Mouse (Mus musculus): ENCODE results near the gene Sbno2.

Sbno2 gene

DNA sequence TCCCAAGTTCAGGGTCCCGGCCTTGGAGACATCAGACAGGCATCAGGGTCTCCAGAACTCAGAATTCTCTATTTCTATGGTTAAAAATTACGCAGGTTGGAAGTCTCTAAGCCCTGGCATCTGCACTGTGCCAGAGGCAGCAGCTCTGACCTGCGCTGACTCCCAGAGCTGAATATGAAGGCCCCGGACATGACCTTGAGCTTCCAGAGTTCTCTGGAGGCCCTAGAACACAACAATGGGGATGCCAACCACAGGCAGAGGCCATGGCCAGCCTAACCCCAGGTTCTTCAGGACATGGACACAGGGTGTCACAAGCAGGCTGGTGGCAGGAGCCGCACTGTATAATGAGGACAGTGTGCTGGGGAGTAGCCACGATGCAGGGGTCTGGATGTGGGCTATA is 11.3 kb downstream of the Sbno2 start:
- CTCF ChIA-PET = no interaction called here

DNA sequence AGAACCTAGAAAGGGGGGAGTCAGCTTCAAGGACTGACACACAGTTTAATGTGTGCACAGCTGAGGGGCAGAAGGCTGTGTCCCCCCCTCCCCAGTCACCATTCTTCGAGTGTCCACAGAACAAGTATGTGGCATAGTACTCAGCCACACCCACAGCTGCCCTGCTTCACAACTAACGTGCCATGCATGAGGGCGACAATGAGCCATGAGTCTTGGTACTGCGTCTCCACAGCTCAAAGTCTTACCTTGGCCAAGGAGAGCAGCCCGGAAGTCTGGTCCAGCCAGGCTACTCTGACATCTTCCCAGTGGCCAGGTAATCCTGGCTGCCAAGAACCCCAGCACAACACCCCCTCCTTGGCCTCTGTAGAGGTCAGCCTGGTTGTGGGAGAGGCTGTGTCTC is 12.7 kb downstream of the Sbno2 start:
- CTCF ChIA-PET = no interaction called here

DNA sequence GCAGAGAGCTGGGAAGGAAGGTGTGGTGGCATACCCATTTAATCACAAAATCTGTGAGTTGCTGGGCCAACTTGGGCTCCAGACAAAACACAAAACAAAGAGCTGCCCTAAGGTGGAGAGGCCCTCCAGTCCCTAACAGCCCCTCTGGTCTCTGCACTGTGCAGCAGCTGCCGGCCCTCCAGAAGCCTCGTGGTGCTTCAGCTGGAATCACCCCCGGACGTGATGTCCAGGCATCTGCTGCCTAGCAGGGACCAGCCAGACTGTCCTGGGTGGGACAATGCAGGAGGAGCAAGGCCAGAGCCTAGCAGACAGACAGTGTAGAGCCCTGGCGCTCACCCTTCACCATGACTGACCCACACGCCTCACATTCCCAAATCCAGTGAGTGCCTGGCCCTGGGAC is 13.8 kb downstream of the Sbno2 start:
- CTCF ChIA-PET = no interaction called here

DNA sequence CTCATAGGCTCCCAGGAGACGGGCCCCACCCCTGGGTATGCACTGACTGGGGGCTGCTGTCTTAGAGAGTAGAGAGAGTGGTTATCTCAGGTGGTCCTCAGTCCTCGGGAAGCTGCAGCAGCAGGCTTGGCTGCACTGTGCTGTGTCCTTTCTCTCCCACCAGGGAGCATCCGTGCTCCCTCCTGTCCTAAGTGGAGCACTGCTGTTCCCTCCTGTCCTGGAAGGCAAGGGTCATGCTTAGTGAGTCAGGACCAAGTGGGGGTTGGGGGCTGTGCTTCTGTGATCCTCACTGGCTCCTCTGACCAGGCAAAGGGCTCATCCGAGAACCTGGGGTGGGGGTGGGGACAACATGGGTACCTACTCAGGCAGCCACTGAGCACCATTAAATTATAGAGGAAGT is 16.2 kb downstream of the Sbno2 start:
- CTCF ChIA-PET = no interaction called here

DNA sequence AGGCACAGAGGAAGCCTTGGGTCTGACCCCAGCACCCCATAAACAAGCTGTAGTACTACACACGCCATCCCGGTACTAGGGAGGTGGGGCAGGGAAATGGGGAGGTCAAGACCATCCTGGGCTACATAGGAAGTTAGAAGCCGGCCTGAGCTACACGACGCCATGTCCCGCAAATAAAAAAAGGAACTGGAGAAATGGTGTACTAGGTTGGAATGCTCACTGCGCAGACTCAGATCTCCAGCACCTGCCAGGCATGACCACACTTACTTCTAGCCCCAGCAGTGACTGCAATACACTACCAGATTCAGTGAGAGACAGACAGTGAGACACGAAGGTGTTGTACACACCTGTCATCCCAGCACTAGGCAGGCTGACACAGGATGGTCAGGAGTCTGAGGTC is 17.9 kb downstream of the Sbno2 start:
- CTCF ChIA-PET = no interaction called here

DNA sequence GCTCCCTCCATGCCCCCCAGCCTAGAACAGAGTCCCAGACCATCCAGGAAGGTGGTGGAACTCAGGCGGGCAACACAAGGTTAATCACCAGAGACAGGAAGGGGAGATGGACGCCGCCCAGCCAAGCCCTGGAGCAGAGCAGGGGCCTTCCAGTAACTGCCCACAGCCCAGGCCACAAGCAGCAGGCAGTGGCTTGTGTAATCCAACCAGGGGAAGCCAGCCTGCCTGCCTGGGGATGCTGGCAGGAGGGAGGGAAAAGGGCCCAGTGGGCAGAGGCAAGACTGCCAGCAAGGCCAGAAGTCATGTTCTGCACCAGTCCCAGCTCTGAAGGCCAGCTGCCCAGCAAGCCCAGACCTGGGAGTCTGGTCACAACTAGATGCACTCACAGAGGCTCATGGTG is 18.5 kb downstream of the Sbno2 start:
- CTCF ChIA-PET = no interaction called here

DNA sequence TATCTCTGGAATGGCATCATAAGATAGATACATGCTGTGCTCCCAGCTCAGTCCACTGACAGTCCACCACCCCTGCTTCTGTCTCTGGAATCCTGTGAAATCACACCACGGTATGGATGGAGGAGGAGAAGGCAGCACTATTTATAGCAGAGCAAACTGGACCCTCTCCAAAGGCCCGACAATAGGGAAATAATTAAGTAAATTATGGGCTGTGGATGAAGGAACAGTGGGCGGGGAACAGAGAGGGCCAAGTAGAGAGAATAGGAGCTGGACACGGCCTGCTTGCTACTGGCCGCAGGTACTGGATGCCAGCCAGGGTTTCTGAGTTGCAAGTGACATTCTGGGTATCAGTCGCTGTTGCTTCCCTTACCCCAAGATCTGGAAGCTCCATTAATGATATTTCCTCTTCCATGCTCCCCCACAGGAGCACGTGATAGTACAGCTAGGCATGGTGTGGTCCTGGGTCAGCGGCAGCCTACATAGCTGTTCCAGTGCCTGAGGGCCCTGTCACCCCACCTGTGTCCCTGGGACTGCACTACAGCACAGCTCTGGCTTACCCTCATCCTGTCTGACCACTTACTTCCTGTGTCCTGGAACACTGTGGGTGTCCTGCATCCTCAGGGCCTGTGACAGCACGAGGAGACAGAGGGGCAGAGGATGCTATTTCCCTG is 20.4 kb downstream of the Sbno2 start:
- CTCF ChIA-PET = no interaction called here

DNA sequence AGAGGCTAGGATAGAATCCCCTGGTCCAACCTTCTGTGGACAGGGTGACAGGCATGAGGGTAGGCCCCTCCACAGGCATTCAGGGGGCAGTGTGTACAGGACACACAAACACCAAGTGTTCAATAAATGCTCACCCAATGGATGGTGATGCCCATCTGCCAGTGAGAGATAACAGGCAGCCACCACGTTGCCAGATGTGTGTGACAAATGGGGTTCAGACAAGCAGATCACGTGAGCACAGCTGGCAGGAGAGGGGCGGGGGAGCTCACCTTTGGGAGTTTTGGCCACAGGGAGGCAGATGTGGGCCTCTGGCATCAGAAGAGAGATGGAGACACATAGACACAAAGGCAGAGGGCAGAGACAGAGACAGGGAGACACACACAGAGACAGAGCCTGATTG is 24.3 kb downstream of the Sbno2 start:
- CTCF ChIA-PET = no interaction called here

DNA sequence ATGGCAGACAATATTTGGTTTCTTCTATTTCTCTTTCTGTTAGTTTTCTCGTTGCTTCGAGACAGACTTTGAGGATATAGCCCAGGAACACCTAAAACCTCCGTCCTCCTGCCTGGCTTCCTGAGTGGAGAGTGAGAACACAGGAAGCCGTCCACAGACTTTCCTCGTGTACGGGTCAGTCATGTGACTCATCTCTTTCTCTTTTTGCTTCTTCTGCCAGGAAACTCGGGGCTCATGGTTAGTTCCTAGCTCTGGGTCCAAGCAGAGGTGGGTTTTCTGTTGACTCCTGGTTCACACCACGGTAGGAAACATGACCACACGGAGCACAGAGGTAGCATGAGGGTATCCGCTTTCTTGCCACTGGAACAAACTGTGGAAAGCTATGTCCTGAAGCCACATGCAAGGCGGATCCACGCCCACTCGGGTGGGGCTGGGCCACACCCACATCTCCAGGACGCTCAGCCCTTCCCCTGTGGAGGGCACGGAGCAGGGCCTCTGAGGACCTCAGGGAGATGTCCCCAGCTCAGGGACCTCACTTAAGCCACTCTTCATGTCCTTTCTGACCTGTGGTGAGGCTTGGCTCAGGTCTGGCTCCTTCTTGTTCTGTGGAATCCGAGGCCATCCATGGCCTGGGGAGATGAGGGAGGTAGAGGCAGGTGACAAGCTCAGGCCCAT is 24.8 kb downstream of the Sbno2 start:
- CTCF ChIA-PET = interaction anchor here (0.5 kb wide), 1 partner anchor 12 kb away, joined by 3 read pairs; no protein-coding TSS in a partner anchor

DNA sequence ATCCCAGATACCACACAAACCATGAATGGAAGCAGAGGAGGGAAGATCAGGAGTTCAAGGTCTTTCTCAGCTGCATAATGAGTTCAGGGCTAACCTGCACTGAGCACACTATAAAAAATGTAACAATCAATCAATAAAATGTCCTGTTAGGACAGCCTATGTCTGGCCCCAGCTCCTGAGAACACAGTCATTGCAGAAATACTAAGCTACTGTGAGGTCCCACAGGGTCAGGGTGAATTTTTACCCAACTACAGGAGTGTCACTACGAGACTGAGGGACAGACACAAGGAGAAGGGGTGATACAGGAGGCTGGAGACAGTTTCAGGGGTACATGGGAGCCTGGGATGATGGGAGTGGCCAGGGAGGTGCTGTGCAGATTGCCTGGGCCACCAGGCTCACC is 27.0 kb downstream of the Sbno2 start:
- CTCF ChIA-PET = interaction anchor here (0.7 kb wide), 1 partner anchor 19 kb away, joined by 3 read pairs; no protein-coding TSS in a partner anchor

DNA sequence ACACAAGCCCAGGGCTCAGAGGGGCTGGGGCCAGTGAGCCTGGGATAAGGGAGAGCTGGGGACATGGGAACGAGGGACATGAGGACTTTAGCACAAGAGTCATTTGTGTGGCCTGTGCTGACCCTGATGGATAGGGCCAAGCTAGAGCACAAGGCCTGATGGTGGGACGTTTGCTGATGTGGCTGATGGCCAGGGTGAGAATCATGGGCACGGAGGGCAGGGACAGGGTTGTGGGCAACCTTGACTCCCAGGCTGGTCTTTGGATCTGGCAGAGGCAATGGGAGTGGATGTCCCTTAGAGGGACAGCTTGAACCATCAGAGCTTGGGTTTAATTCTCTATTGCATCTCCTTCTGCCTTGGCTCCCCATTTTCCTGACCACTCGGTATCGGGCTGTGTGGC is 28.1 kb downstream of the Sbno2 start:
- CTCF ChIA-PET = interaction anchor here (0.7 kb wide), 1 partner anchor 24 kb away, joined by 3 read pairs; no protein-coding TSS in a partner anchor

DNA sequence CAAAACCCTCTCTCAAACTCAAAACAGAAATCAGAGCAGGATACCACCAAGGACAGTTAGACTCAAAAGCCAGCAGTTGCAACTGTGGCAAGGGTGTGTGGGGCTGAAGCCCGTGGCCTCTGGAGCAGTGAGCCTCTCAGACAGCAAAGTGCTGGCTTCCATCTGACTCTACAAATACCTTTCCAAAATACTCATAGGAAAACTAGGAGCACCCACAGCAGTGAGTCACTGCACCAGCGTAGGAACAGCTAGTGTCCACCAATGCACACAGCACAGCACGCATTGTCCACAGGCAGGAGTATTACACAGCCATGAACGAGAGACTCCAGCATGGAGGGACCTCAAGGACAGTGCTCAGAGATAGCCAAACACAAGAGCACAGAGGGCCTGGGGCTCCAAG is 29.0 kb downstream of the Sbno2 start:
- CTCF ChIA-PET = interaction anchor here (0.6 kb wide), 1 partner anchor 96 kb away, joined by 6 read pairs; the partner anchor contains the start of gene 1600002K03Rik

DNA sequence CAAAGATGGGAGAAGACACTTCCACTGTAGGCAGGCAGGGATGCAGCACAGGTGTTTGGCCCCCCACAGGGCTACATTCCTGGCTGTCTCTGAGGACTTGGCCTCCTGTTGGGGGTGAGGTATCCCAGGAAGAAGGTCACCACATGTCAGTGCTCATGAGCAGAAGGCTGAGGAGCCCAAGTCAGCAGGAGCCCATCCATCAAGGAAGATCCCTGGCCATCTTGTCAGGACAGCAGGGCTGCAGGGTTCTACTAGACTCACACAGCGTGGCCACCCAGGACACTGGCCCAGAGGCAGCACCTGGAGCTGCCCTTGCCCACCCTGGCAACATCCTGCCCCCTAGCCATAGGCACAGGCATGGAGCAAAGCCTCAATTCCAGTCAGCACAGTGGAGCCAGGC is 29.4 kb downstream of the Sbno2 start:
- CTCF ChIA-PET = no interaction called here

DNA sequence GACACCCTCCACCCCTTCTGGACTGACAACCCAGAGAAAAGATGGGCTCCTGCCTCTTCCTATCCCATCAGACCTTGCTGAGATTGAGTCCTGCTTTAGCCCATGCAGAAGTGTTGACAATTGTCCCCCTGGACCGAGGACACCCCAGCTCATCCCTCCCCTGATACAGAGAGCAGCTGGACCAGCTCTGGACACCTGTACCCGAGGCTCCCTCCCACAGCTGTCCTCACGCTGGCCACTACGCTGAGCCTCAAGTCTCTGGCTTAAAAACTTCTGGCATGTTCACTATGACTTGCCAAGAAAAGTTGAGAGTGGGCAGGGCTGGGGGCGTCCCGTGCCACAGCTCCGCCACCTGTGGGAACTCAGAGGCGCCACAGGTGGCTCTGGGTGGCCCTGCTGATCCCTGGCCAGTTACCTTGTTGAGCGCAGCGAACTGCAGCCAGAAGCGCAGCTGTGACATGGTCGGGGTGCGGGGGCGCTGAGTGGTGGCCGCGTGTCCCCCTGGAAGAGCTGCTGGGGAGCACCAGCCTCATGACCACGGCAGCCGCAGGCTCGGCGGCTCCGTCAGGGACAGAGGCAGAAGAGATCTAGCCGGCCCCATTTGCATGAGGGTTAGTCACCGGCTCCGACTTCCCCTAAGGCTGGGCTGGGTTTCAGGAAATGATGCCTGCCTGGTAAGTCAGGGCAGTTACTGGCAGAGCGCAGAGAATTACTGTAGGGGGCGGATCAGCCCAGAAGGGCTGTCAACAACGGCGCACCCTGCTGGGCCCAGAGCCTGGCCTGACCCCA is 30.4 kb downstream of the Sbno2 start:
- CTCF ChIA-PET = interaction anchor here (0.6 kb wide), 1 partner anchor 83 kb away, joined by 5 read pairs; no protein-coding TSS in a partner anchor

DNA sequence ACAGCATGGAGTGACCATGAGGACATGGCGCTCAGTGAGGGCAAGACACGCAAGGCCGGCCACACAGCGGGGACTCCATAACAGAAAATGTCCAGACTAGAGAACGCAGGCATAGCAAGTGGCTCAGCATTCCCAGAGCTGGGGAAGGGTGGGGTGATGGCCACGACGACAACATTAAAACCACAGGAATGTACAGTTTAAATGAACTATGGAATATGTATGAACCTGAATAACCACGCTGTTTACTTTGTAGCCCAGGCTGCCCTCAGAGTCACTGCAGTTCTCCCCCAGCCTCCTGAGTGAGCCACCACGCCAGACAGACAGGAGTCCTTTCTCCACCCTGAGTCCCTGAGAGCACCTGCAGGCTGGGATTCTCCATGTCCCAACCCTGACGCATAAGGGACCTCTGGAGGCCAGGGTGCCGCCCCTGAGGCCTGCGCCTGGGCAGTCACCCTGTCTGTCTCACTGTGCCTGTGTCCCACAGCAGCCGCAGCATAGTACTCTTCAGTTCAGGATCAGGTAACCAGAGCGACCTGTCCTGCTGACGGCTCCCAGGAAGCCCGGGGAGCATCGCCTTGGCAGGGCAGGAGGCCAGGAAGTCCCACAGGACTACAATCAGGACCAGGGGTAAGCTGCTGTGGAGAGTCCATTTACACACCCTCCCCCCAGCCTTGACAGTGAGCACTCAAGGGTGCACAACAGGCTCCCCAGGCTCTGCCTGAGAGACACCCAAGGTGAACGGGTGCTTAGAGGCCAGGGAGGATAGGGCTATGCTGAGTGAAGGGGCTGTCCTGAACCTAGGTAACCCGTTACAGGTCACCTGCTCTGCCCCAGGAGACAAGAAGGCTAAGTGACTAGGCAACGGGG is 32.5 kb downstream of the Sbno2 start:
- CTCF ChIA-PET = interaction anchor here (1.0 kb wide), 1 partner anchor 33 kb away, joined by 5 read pairs; the partner anchor contains the start of gene Sbno2

DNA sequence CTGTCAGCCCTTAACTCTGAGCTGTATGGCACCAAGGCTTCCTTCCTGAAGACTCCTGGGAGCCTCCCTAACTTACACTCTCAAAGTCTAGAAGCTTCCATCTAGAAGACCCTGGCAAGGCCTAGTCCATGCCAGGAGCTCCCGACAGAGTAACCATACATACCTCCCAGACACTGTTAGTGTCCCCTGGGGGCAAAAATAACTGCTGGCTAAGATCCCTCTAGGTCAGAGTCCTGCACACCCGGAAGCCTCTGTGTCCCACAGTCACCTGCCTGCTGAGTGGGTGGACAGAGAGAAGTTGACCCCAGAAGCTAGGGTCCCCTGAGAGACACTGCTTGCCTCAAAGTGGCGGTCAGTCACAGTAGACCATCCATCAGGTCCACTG is 33.9 kb downstream of the Sbno2 start:
- CTCF ChIA-PET = interaction anchor here (1.0 to 1.1 kb wide), 2 partner anchors 34 to 85 kb away, joined by 3 to 5 read pairs; partner anchors contain the start of gene Sbno2

DNA sequence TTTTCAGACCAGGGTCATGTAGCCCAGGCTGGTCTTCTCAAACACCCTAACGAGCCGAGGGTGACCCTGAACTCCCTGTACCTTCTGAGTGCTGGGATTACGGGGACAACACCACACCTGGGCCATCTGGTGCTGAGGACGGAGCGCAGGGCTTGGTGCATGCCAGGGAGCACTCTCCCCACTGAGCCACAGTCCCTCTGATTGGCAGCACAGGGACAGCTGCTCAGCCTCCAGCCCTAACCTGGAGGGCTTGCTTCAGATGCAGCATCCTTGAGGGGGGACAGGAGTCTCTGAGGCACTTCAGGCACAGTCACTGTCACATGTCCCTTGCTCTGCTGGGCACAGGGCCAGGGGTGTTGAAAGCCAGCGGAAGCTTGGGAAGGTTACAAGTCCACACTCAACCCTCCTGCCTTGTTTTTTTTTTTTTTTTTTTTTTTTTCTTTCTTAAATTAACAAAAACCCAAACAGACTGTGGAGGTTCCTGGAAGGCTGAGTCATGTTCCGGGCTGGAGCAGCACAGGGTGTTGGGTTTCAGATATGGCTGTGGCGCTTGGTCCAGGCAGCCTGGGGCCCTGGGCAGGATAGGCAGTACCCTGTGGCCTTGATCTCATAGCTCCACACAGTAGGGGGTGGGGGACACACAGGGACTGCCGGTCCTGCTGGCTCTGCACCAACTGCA is 34.4 kb downstream of the Sbno2 start:
- CTCF ChIA-PET = interaction anchor here (0.6 to 1.1 kb wide), 2 partner anchors 23 to 84 kb away, joined by 3 to 4 read pairs; no protein-coding TSS in a partner anchor

DNA sequence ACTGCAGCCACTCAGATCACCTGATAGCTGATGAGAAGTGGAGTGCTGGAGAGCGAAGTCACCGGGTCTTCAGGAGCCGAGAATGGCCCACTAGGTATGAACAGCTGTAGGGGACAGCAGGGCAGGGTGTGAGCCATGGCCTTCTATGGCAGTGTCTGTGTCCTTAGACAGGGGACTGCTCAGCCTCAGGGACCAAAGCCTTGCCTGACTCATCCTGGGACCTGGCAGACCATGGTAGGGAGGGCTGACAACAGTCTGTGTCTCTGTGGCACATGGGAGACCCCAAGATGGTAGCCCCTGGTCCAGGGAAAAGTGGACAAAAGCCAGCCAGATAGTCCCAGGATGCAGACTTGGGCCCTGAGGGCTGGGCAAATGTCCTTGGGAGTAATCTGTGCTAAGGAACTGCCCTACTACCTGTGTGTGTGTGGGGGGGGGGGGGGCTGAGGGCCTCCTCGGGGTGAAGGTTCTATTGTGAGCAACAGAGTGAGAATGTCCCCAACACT is 35.4 kb downstream of the Sbno2 start:
- CTCF ChIA-PET = no interaction called here

DNA sequence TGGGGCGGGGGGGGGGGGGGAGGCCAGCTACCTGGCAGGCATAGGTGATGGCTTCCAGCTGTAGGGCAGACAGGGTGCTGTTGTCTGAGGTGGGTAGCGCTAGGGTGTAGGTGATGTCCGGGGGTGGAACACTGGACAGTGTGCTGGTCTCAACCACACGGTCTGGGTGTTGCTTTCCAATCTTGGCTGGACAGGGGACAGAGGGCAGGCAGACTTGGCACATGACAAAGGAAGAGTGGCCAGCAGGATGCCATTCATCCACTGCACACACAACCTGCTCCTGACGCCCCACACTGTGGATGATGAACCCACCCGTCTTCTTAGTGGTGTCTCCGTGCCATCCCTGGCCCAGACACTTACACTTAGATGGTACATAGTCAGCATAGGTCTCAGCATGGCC is 36.1 kb downstream of the Sbno2 start:
- CTCF ChIA-PET = no interaction called here

DNA sequence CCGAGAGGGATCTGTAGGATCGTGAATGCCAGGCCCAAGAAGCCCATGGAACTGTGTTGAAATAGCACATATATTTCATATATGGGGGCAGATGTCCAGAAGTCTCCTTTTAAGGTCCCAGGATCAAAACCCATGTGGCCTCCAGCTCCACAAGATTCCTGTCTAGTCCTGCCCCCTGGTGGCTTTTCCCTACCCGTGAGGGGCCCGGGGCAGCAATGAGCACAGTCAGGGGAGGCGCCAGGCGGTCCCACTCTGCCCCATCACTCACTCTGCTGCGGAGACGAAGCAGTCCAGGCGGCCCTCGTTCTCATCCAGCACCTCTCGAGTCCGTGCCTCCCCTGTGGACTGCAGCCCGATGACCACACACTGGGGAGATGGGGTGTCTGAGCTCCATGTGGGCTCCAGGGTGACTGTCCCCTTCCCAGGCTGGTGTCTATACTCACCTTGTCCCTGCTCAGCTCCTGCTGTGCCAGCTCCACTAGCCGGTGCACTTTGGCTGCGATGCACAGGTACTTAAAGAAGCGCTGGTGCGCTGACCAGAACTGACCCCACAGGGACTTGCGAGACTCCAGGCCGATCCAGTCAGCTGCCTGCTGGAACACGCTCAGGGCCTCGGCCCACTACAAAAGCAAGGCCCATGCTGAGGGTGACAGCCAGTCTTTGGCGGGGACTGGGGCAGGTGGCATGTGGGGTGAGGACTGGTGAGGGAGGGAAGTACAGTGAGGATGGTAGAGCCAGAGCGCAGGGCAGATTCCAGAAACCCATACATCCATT is 41.3 kb downstream of the Sbno2 start:
- CTCF ChIA-PET = no interaction called here
